Mouse (Mus musculus): ENCODE data around the gene Cdk2ap2. TPM values are rescaled to one million over a fixed set of nuclear protein-coding genes. Genes with fewer than 3 reads are reported as not detected.

Gene Cdk2ap2
- total RNA-seq (2023): 100 to 1,000 TPM; 166 to 171 TPM

GRCm38 (mm10) chr19:4096642-4097440, at the start of gene Cdk2ap2:
TSS of gene Cdk2ap2 (plus strand) at chr19:4097182.

DNA sequence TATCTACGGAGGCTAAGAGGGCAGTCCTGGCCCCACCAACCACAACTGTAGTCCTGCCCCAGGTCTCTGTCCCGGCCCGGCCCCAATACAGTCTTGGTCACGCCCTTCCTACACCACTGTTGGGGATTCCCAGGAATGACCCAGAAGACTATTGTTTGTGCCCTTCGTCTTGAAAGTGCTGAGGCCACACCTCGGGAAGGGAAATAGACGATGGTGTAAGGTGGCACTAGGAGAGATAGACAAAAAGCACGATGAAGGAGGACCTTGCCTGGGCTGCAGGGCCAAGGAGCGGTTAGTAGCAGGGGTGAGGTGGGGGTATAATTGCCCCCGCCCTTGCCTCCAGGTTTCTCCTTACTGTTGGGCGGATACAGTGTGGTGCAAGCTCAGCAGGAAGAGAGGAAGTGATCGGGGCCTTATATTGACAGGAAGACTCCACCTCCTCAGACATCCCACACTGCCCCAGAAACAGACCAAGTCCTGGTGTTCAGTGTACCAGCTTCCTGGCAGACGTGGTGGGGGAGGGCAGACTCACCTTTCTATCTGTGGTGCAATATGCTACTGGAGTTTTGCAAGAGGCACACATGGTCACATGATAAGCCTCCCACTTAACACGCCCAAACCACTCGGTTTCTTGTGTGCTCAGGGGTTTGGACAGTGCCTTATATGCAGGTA, 37.8 kb upstream of the Cdk2ap2 start, which contains the start of gene Gstp3:
Gene Gstp3, minus strand, starts transcription at position 501 of the 672 bp plus-strand sequence.

DNA sequence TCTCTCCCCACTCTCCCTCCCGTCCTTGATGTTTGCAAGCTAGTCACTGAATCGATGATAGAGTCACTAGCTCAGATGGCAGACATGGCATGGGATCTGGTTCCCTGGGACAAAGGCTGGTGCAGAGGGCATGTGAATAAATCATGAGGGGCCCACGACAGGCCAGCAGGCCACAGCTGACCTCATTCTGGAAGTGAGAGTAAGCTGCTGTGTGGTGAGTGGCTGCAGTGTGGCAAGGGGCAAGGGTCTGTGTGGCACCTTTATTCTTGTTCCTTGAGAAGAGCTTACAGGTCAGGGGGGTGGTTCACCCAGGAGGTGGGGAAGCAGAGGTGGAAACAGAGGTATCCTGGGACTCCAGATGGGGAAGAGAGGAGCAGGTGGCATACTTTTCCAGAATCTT, 15.6 kb upstream of the Cdk2ap2 start, which contains the start of gene Cabp2:
Gene Cabp2, plus strand, starts transcription at position 185 of the 400 bp plus-strand sequence.

GRCm38 (mm10) chr19:4099837-4100717, 3.1 kb downstream of the Cdk2ap2 start, which contains the start of gene Pitpnm1:
TSS of gene Pitpnm1 (plus strand) at chr19:4099998.

DNA sequence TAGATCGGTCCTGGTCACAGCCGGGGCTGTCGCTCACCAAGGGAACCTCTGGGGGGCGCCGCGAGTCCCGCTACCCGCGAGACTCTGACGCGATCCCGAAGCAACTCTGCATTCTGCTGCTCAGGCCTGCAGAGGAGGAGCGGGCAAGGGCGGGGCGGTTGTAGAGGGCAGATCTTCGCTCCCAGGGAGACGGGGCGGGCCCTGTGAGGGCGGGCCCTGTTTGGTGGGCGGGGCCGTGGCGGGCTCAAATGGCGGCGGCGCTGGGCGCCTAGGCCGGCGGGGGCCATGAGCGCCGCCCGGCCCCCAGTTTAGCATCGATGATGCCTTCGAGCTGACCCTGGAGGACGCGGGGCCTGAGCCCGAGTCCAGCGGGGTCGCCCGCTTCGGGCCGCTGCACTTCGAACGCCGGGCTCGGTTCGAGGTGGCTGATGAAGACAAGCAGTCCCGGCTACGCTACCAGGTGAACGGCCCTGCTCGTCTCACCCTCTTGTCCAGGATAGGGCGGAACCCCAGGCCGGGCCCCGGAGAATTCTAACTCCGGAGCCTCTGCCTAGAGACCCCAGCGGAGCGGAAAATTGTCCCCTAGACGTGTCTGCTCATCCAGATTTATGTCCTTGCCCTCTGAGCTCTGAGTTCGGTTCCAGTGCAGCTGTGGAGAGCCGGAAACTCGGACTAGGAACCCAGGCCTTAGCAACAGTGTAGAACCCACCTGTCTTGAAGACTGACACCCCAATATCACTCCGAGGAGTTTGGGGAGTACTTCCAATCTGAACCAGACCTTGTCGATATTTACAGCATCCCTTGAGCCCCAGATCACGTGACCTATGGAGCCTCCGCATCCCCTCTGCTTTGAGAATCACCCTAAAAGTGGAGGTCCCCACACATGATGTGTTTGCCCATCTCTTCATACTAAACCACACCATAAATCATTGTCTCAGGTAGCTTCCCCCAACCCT, 29.0 kb downstream of the Cdk2ap2 start, which contains the start of gene Aip:
Gene Aip, minus strand, starts transcription at position 118 of the 956 bp plus-strand sequence.

DNA sequence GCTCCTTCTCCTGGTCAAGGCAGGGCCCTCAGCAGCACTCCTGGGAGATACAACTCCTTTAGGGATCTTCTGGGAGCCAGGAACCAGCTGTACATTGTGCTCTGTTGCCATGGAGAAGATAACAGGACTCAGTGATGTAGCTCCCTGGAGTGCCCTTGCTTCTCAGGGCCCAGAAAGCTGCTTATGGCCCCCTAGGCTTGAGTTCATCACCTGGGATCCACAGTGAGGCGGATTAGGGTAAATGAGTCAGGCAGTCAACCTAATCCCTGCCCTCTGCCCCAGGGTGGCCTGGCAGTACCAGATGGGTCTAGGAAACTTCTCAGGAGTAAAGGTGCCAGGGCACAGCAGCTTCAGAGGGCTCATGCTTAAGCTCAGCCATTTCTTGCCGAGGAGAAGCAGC, 42.5 kb downstream of the Cdk2ap2 start, which contains the start of gene Gpr152:
Gene Gpr152, plus strand, starts transcription at position 342 of the 400 bp plus-strand sequence.

GRCm38 (mm10) chr19:4143759-4144268, 46.8 kb downstream of the Cdk2ap2 start, which contains the start of gene Cabp4:
TSS of gene Cabp4 (minus strand) at chr19:4144033.

GRCm38 (mm10) chr19:4148491-4148806, 51.5 kb downstream of the Cdk2ap2 start, which contains the start of gene Coro1b:
TSS of gene Coro1b (plus strand) at chr19:4148619.

Other genes with a start within 250 kb of the Cdk2ap2 start
- gene Chka, start 245.4 kb upstream of the Cdk2ap2 start, total RNA-seq (2023): 10 to 100 TPM; 45.6 to 87.1 TPM
- 10 to 100 TPM; 69.9 to 85.2 TPM for gene Tcirg1, start 190.0 kb upstream of the Cdk2ap2 start, total RNA-seq (2023)
- 10 to 100 TPM; 55.5 to 58.7 TPM for gene Ndufs8, start 184.4 kb upstream of the Cdk2ap2 start, total RNA-seq (2023)
- under 1 TPM; 0.59 to 0.76 TPM for gene Aldh3b1, start 167.4 kb upstream of the Cdk2ap2 start, total RNA-seq (2023)
- 10 to 100 TPM; 15.1 to 18.0 TPM for gene Unc93b1, start 162.0 kb upstream of the Cdk2ap2 start, total RNA-seq (2023)
- gene Aldh3b3, start 138.5 kb upstream of the Cdk2ap2 start, total RNA-seq (2023): not detected
- gene Aldh3b2, start 124.9 kb upstream of the Cdk2ap2 start, total RNA-seq (2023): not detected
- not detected for gene Acy3, start 110.6 kb upstream of the Cdk2ap2 start, total RNA-seq (2023)
- gene Tbx10, start 104.4 kb upstream of the Cdk2ap2 start, total RNA-seq (2023): not detected
- 1 to 10 TPM; 5.1 to 8.8 TPM for gene Nudt8, start 96.6 kb upstream of the Cdk2ap2 start, total RNA-seq (2023)
- gene Gm49405, start 96.6 kb upstream of the Cdk2ap2 start, total RNA-seq (2023): 1 to 10 TPM; 1.2 to 1.4 TPM
- gene Doc2g, start 93.9 kb upstream of the Cdk2ap2 start, total RNA-seq (2023): 1 to 10 TPM; 3.3 to 3.8 TPM
- gene Ndufv1, start 84.4 kb upstream of the Cdk2ap2 start, total RNA-seq (2023): 10 to 100 TPM; 92.7 to 97.9 TPM
- gene Gstp1, start 59.2 kb upstream of the Cdk2ap2 start, total RNA-seq (2023): 100 to 1,000 TPM; 219 to 238 TPM
- gene Gstp2, start 51.2 kb upstream of the Cdk2ap2 start, total RNA-seq (2023): 10 to 100 TPM; 26.7 to 30.7 TPM
- gene Gstp3, start 37.6 kb upstream of the Cdk2ap2 start, total RNA-seq (2023): 10 to 100 TPM; 28.7 to 37.1 TPM
- gene Cabp2, start 15.6 kb upstream of the Cdk2ap2 start, total RNA-seq (2023): not detected
- 100 to 1,000 TPM; 322 TPM for gene Pitpnm1, start 2.8 kb downstream of the Cdk2ap2 start, total RNA-seq (2023)
- 100 to 1,000 TPM; 144 to 147 TPM for gene Aip, start 28.7 kb downstream of the Cdk2ap2 start, total RNA-seq (2023)
- 1 to 10 TPM in 1 of 2 experiments, under 1 TPM in 1; 0.99 to 1.7 TPM for gene Gpr152, start 42.6 kb downstream of the Cdk2ap2 start, total RNA-seq (2023)
- not detected for gene Cabp4, start 46.9 kb downstream of the Cdk2ap2 start, total RNA-seq (2023)
- gene Coro1b, start 51.4 kb downstream of the Cdk2ap2 start, total RNA-seq (2023): 100 to 1,000 TPM; 127 to 139 TPM
- 100 to 1,000 TPM; 313 to 348 TPM for gene Ptprcap, start 56.4 kb downstream of the Cdk2ap2 start, total RNA-seq (2023)
- gene Rps6kb2, start 66.2 kb downstream of the Cdk2ap2 start, total RNA-seq (2023): 10 to 100 TPM; 34.8 to 49.8 TPM
- gene Carns1, start 78.3 kb downstream of the Cdk2ap2 start, total RNA-seq (2023): 10 to 100 TPM; 68.8 to 73.6 TPM
- 100 to 1,000 TPM; 292 to 316 TPM for gene Tbc1d10c, start 94.1 kb downstream of the Cdk2ap2 start, total RNA-seq (2023)
- 100 to 1,000 TPM; 386 to 415 TPM for gene Ppp1ca, start 94.9 kb downstream of the Cdk2ap2 start, total RNA-seq (2023)
- gene Rad9a, start 104.5 kb downstream of the Cdk2ap2 start, total RNA-seq (2023): 10 to 100 TPM; 46.6 to 54.9 TPM
- 100 to 1,000 TPM; 139 to 167 TPM for gene Clcf1, start 117.1 kb downstream of the Cdk2ap2 start, total RNA-seq (2023)
- not detected for gene AC109138.7, start 117.2 kb downstream of the Cdk2ap2 start, total RNA-seq (2023)
- 10 to 100 TPM; 50.8 to 51.4 TPM for gene Pold4, start 134.7 kb downstream of the Cdk2ap2 start, total RNA-seq (2023)
- gene Ssh3, start 172.0 kb downstream of the Cdk2ap2 start, total RNA-seq (2023): 10 to 100 TPM; 17.8 to 18.9 TPM
- gene Ankrd13d, start 186.0 kb downstream of the Cdk2ap2 start, total RNA-seq (2023): 10 to 100 TPM; 19.0 to 20.5 TPM
- 100 to 1,000 TPM; 399 to 431 TPM for gene Grk2, start 209.0 kb downstream of the Cdk2ap2 start, total RNA-seq (2023)

Measured in T-cell, adult 66 days (primary cell).